Mouse (Mus musculus): ENCODE measurements around the gene Chrdl2. TPM values are rescaled to one million over a fixed set of nuclear protein-coding genes. Genes with fewer than 3 reads are reported as not detected.

Chrdl2 gene
- polyA plus RNA-seq, 1 experiment from 2014 or later, result 0.25 TPM

DNA sequence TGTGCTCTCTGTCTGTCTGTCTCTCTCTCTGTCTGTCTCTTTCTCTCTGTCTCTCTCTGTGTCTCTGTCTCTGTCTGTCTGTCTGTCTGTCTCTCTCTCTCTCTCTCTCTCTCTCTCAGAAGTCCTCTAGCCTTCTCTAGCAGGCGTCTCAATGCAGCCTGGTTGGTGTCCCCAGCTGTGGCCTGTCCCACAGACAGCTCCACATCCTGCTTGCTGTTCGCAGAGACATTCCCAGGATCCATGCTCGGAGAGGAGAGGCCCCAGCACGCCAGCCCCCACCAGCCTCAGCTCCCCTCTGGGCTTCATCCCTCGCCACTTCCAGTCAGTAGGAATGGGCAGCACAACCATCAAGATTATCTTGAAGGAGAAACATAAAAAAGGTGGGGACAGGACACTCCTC is 21.4 kb downstream of the Chrdl2 start:
- H3K27me3 ChIP-seq, result no peaks in the 10 kb centered on the region
- H3K4me2 ChIP-seq, result no peak overlapping the region
- no peaks in the 10 kb centered on the region for H3K36me3 ChIP-seq
- no peaks in the 10 kb centered on the region for H3K4me1 ChIP-seq (replicated peaks)
- H3K9ac ChIP-seq, result no peak overlapping the region
- H3K4me3 ChIP-seq, result no peak overlapping the region
- no peaks in the 10 kb centered on the region for H3K9me3 ChIP-seq
- ATAC-seq (ENCODE audit: low read depth), result no peak
- no peak overlapping the region for H3K27ac ChIP-seq (replicated peaks)
- 74% methylated on average over 5 of the region's 5 CpGs for WGBS

DNA sequence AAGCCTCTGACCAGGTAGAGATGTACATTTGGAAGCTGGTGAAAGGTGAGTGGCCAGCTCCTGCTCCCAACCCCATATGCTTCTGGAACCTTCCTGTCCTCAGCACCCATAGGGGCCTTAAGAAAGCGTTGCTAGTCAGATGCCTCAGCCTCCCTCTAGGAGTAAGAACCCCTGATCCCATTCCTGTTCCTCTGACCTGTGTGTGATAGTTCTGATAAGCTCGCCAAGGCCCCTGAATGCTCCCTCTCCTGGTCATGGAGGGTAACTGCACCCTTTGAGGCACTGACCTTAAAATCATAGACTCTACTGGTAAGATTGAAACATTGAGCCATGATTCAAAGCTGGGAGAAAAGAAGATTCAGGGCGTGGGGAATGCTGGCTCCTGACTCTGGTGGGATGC is 23.3 kb downstream of the Chrdl2 start:
- no peak for ATAC-seq (ENCODE audit: low read depth)
- Histone ChIP-seq H3K27me3 (no peaks in the 10 kb centered on the region), H3K4me3 (no peak overlapping the region), H3K9ac (no peak overlapping the region), H3K4me1 (replicated peaks) (no peaks in the 10 kb centered on the region), H3K9me3 (no peaks in the 10 kb centered on the region), H3K36me3 (no peaks in the 10 kb centered on the region), H3K27ac (replicated peaks) (no peak overlapping the region), H3K4me2 (no peak overlapping the region)
- 46% methylated on average over 3 of the region's 3 CpGs for WGBS

DNA sequence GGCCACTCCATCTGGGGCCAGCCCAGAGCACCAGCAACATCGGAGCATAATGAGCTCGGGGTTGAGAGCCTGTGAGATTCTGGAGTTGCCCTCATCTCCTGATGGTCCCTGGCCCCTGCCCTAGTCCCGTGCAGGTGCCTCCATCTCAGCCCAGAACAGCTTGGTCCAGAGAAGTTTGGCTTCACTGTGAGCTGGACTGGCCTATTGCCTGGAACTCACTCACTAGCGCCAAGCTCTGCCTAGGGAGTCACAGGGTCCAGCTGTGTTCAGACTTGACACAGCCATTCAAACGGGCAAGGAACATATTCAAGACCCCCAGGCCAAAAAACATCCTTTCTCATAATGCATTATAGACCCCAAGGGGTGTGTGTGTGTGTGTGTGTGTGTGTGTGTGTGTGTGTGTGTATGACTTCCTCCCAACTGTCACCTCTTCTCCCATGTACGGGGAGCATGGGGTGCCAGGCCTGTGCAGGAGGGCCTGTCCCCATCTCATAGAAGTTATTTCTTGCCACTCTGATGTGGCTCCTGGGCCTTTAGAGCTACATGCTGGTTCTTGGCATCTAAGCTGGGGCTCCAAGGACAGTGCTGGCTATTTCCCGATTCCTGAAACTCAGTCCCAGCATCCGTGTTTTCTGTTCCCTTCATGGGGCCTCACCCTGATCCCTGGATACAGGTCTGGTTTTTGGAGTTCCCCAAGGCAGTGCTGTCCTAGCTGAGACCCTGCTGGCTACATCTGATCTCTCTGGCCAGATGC is 25.2 kb downstream of the Chrdl2 start:
- Histone ChIP-seq H3K9me3 (no peaks in the 10 kb centered on the region), H3K4me1 (replicated peaks) (peaks cover 2% of the 10 kb centered on the region; the same call in 1 of the 2 replicates), H3K4me3 (no peak overlapping the region), H3K27ac (replicated peaks) (no peak overlapping the region), H3K27me3 (no peaks in the 10 kb centered on the region), H3K4me2 (no peak overlapping the region), H3K36me3 (no peaks in the 10 kb centered on the region), H3K9ac (no peak overlapping the region)
- ATAC-seq (ENCODE audit: low read depth), result no peak
- 78% methylated on average over 8 of the region's 8 CpGs for WGBS

DNA sequence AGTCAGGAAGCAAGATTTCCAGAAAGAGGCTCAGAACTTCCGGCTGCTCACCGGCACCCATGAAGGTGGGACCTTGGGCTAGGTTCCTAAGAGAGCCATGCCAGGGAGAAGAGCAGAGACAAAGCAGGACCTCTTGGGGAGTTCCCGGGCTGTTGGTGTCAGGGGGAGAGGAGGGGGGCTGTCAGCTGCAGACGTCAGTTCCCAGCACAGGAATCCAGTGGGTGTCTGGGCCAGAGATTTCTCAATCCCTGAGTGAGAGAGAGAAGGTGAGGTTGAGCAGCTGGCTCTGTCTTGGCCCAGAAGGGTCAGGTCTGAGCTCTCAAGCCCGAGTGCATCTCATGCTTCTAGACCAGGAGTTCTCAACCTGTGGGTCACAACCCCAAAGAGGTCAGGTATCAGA is 27.7 kb downstream of the Chrdl2 start:
- peaks cover 4% of the 10 kb centered on the region; the same call in 1 of the 2 replicates for H3K4me1 ChIP-seq (replicated peaks)
- H3K4me3 ChIP-seq, result no peak overlapping the region
- 74% methylated on average over 5 of the region's 5 CpGs for WGBS
- ATAC-seq (ENCODE audit: low read depth), result no peak
- H3K27ac ChIP-seq (replicated peaks), result no peak overlapping the region
- no peak overlapping the region for H3K9ac ChIP-seq
- H3K9me3 ChIP-seq, result no peaks in the 10 kb centered on the region
- no peaks in the 10 kb centered on the region for H3K27me3 ChIP-seq
- no peaks in the 10 kb centered on the region for H3K36me3 ChIP-seq
- H3K4me2 ChIP-seq, result no peak overlapping the region

DNA sequence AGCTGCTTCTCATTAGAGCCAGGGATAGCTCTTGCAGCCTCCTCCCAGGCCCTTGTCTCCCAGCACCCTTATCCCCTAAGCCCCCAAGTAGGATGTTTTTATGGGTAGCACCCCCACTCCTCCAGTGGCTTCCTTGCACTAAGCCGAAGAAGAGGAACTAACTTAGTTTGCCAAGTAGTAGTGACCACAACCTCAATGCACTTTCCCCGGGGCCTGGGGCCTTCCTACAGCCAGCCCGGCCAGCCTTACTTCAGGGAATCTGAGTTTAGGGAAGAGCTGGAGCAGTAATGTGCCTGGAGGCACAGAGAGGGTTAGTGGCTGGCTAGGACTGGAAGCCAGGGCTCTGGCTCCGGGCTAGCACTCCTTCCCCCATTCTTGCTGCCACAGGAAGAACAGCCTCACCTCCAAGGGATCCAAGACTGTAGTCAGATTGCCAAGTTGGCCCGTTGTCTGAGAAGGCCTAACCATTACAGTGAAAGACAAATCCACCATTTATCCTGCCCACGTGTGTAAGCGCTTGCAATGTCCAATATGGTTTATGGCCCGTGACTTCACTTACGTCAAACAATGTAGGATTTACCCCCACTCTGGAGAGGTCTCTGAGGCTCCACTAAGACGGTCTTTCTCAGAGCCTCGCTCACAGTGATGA is 29.0 kb downstream of the Chrdl2 start:
- Histone ChIP-seq H3K9me3 (no peaks in the 10 kb centered on the region), H3K4me2 (no peak overlapping the region), H3K27ac (replicated peaks) (no peak overlapping the region), H3K9ac (no peak overlapping the region), H3K4me3 (no peak overlapping the region), H3K27me3 (no peaks in the 10 kb centered on the region), H3K36me3 (no peaks in the 10 kb centered on the region), H3K4me1 (replicated peaks) (peaks cover 4% of the 10 kb centered on the region; the same call in 1 of the 2 replicates)
- ATAC-seq (ENCODE audit: low read depth), result no peak
- 52% methylated on average over 11 of the region's 11 CpGs for WGBS

DNA sequence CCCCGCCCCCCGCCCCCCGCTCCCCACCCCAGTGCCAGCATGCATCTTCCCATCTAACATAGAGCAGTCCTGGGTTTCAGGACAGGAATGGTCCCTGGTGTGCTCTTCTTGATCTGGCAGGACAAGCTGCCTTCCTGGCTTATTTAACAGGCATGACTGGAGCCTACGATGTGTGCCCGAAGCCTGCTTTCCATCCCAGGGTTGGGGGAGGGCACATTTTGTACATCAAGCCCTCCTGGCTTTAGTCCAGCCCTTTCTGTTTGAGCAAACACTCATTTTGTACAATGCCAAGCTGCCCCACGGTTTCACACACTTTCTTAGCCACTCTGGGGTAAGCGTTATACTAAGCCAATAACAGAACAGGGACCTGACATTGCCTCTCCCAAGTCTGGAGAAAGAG is 30.1 kb downstream of the Chrdl2 start:
- no peaks in the 10 kb centered on the region for H3K36me3 ChIP-seq
- ATAC-seq (ENCODE audit: low read depth), result peak; percentile 10; the same call in 1 of the 2 replicates
- no peak overlapping the region for H3K9ac ChIP-seq
- no peak overlapping the region for H3K27ac ChIP-seq (replicated peaks)
- no peak overlapping the region for H3K4me2 ChIP-seq
- 74% methylated on average over 7 of the region's 7 CpGs for WGBS
- H3K9me3 ChIP-seq, result no peaks in the 10 kb centered on the region
- no peaks in the 10 kb centered on the region for H3K27me3 ChIP-seq
- H3K4me3 ChIP-seq, result no peak overlapping the region
- H3K4me1 ChIP-seq (replicated peaks), result peaks cover 4% of the 10 kb centered on the region; the same call in 1 of the 2 replicates

DNA sequence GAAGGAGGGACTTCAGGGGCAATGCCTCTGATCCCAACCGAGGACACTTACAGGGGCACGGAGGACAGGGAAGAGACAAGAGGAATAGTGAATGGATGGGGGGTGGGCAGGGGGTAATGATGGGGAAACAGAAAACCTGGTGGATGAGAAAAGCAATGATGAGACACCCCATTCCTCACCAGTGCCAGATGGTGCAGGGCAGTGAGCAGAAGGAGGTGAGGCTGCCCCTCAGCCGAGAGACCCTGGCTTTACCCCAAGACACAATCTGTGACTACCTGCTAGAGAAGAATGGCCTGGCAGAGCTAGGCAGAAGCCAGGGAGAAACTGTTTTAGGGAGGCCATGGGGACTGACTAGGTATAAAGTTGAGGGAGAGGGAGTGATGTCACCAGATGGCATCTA is 30.5 kb downstream of the Chrdl2 start:
- peak; percentile 40; the same call in 1 of the 2 replicates for ATAC-seq (ENCODE audit: low read depth)
- Histone ChIP-seq H3K4me2 (no peak overlapping the region), H3K4me3 (no peak overlapping the region), H3K27me3 (no peaks in the 10 kb centered on the region), H3K4me1 (replicated peaks) (peaks cover 4% of the 10 kb centered on the region; the same call in 1 of the 2 replicates), H3K36me3 (no peaks in the 10 kb centered on the region), H3K9me3 (no peaks in the 10 kb centered on the region), H3K27ac (replicated peaks) (no peak overlapping the region), H3K9ac (no peak overlapping the region)
- WGBS, result 60% methylated on average over 3 of the region's 3 CpGs

DNA sequence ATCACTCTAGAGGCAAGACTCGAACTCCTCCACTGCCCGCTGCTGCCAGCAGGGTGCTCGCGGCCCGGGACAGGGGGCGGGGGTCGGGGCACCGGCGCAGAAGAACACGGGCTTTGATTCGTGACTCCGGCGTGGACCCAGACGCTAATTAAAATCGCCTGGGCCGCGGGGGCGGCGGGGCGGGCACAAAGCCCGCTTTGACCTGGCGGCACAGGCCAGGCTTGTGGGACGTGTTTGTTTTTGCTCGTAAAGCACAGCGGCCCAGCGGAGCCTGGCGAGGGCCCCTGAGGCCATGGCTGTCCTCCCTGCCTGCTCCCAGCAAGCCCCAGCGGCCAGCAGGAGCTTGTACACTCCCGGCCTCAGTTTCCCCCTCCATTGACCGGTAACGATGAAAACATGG is 36.1 kb downstream of the Chrdl2 start:
- Histone ChIP-seq H3K9ac (no peak overlapping the region), H3K4me2 (no peak overlapping the region; the same call in 1 of the 2 replicates), H3K9me3 (no peaks in the 10 kb centered on the region), H3K4me3 (no peak overlapping the region), H3K36me3 (no peaks in the 10 kb centered on the region), H3K27me3 (0 out of 2 replicates have a peak, but pooled peaks cover 5% of the 10 kb centered on the region), H3K4me1 (replicated peaks) (no peaks in the 10 kb centered on the region; the same call in 1 of the 2 replicates), H3K27ac (replicated peaks) (no peak overlapping the region)
- no peak for ATAC-seq (ENCODE audit: low read depth)
- WGBS, result 21% methylated on average over 31 of the region's 31 CpGs

DNA sequence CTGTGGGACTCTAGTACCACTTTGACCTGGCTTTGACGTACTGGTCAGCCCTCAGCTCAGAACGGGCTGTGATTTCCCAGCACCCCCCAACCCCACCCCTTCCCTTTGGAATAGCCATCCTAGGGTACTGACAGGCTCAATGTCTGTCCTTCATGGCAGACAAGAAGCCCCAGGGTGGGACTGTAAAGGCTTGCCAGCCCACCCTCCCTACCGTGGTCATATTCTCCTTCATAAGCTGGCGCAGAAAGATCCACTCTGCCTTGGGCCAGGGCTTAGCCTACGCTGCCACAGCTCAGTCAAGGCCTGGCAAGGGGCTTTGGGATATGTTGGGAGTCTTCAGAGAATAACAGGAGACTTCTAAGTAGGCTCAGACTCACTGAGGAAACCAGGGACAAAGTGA is 37.1 kb downstream of the Chrdl2 start:
- Histone ChIP-seq H3K9ac (no peak overlapping the region), H3K4me1 (replicated peaks) (no peaks in the 10 kb centered on the region; the same call in 1 of the 2 replicates), H3K9me3 (no peaks in the 10 kb centered on the region), H3K4me3 (no peak overlapping the region), H3K36me3 (no peaks in the 10 kb centered on the region), H3K27ac (replicated peaks) (no peak overlapping the region), H3K27me3 (0 out of 2 replicates have a peak, but pooled peaks cover 5% of the 10 kb centered on the region), H3K4me2 (no peak overlapping the region)
- ATAC-seq (ENCODE audit: low read depth), result no peak
- 88% methylated on average over 5 of the region's 5 CpGs for WGBS

DNA sequence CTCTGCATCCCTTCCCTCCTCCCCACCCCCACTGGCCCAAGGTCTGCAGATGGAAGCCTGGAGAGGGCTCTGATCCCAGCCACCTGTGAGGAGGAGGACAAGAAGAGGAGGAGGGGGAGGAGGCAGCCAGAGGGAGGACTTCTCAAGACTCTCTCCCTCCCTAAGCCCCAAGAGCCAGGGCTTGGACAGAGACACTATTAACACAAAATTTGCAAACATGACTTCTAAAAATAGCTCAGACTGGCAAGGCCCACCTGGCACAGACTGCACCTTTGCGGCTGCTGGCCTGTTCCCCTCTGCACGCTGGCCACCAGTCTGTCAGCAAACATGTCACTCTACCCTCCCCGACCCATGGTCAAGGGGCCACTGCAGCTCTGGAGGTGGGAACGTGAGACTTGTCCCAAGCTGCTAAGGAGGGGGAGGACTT is 37.6 kb downstream of the Chrdl2 start:
- Histone ChIP-seq H3K27me3 (0 out of 2 replicates have a peak, but pooled peaks cover 5% of the 10 kb centered on the region), H3K36me3 (no peaks in the 10 kb centered on the region), H3K9me3 (no peaks in the 10 kb centered on the region), H3K4me3 (no peak overlapping the region), H3K9ac (no peak overlapping the region), H3K4me2 (no peak overlapping the region), H3K4me1 (replicated peaks) (no peaks in the 10 kb centered on the region; the same call in 1 of the 2 replicates), H3K27ac (replicated peaks) (no peak overlapping the region)
- ATAC-seq (ENCODE audit: low read depth), result no peak
- WGBS, result 58% methylated on average over 4 of the region's 4 CpGs

DNA sequence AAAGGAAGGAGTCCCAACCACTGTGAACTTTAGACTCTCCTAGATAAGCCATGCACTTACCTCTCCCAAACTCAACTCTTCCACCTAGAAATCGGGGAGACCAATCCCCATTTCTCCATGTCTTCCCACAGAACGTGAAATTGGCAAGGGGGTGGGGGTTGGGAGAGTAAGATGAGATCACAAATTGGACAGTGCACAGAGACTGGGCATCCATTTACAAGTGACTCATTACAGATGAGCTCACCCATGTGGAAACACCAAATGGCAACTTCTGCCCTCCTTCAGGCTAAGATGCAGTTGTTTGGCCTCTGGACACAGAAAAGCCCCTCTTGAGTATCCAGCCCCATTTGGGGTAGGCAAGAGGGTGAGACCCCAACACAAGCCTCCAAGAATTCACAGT is 40.5 kb downstream of the Chrdl2 start:
- Histone ChIP-seq H3K4me3 (no peak overlapping the region), H3K27me3 (0 out of 2 replicates have a peak, but pooled peaks cover 5% of the 10 kb centered on the region), H3K4me2 (no peak overlapping the region), H3K27ac (replicated peaks) (no peak overlapping the region), H3K36me3 (no peaks in the 10 kb centered on the region), H3K4me1 (replicated peaks) (no peaks in the 10 kb centered on the region; the same call in 1 of the 2 replicates), H3K9me3 (no peaks in the 10 kb centered on the region), H3K9ac (no peak overlapping the region)
- no peak for ATAC-seq (ENCODE audit: low read depth)
- WGBS, result 69% methylated on average over 2 of the region's 2 CpGs

DNA sequence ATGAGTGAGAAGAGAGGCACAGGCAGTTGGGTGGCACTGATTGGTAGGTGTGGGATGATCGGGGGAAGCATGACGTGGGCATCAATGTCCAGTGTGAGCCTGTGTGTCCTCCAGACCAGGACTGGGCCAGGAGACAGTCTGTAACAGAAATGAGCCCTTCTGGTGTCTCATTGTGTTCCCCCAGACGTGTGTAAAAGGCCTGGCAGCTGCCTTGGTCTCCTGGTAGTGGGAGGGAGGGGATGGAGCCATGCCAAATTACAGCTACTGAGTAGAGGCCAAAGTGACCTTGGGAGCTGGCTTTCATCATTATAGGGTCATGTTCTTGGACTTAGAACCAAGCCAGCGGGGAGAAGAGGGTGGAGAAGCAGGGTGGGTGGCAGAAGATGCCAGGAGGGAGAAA is 45.9 kb downstream of the Chrdl2 start:
- H3K9ac ChIP-seq, result no peak overlapping the region
- no peak for ATAC-seq (ENCODE audit: low read depth)
- no peaks in the 10 kb centered on the region for H3K27me3 ChIP-seq
- H3K27ac ChIP-seq (replicated peaks), result no peak overlapping the region
- H3K4me2 ChIP-seq, result no peak overlapping the region
- H3K36me3 ChIP-seq, result no peaks in the 10 kb centered on the region
- H3K4me3 ChIP-seq, result no peak overlapping the region
- H3K4me1 ChIP-seq (replicated peaks), result no peaks in the 10 kb centered on the region
- H3K9me3 ChIP-seq, result no peaks in the 10 kb centered on the region
- 60% methylated on average over 4 of the region's 4 CpGs for WGBS

Data from neural tube, embryonic 13.5 days (tissue).